Mouse (Mus musculus): ENCODE data around the gene Slc5a7. TPM values are rescaled to one million over a fixed set of nuclear protein-coding genes. Genes with fewer than 3 reads are reported as not detected.

The Slc5a7 gene
- not detected in 2 replicates for polyA plus RNA-seq (2012; rRNA removed)

GRCm38 (mm10) chr17:54298934-54299333 is at the start of gene Slc5a7:
TSS of gene Slc5a7 (minus strand) at chr17:54299034.

Measured in liver, embryonic 18 days (tissue).